Comparison of ENCODE assay signal across 21 mouse cellular contexts in genomic region chr11:86759886-86760285, GRCm38 (mm10). TPM values are rescaled to one million over a fixed set of nuclear protein-coding genes. Genes with fewer than 3 reads are reported as not detected.
DNase-seq lines count a peak whose midpoint lies in the region; ATAC-seq and TF ChIP-seq lines count a peak whose summit lies in the region.
"Had no signal": no experiment of that assay in that cellular context is flagged by ENCODE, and none has a peak within 500 bp of the region (broad histone marks: within the 10 kb centered on the region; RNA-seq: fewer than 3 reads in every experiment).

No protein-coding gene starts in this region.

- 63% methylated on average over 2 of the region's 2 CpGs for WGBS in liver, embryonic 15.5 days (ENCODE audit: insufficient replicate concordance)

- H3K9ac ChIP-seq in liver, embryonic 15.5 days = no peak overlapping the region
- H3K9ac ChIP-seq: embryonic facial prominence, embryonic 12.5 days; forebrain, embryonic 12.5 days; heart, embryonic 12.5 days; hindbrain, embryonic 13.5 days; intestine, embryonic 15.5 days had no signal

- H3K9me3 ChIP-seq in liver, embryonic 15.5 days (replicated peaks) = no peaks in the 10 kb centered on the region
- H3K9me3 ChIP-seq: embryonic facial prominence, embryonic 12.5 days; forebrain, embryonic 12.5 days; heart, embryonic 12.5 days; hindbrain, embryonic 13.5 days; intestine, embryonic 15.5 days had no signal

- H3K4me1 ChIP-seq in liver, embryonic 15.5 days (replicated peaks) = peaks cover 45% of the 10 kb centered on the region

- intact Hi-C loops in left cerebral cortex, adult 2 months (cut with DNase I) = loop anchor here (1.0 to 5.0 kb wide), 2 partner anchors 182 to 236 kb away; no protein-coding TSS in a partner anchor
- intact Hi-C loops in left cerebral cortex, postnatal 14 days (cut with DNase I) = no loop called here

- H3K4me2 ChIP-seq in liver, embryonic 15.5 days = peak overlapping the region; percentile 83; the same call in 1 of the 2 replicates
- H3K4me2 ChIP-seq: embryonic facial prominence, embryonic 12.5 days; forebrain, embryonic 12.5 days; heart, embryonic 12.5 days; hindbrain, embryonic 13.5 days; intestine, embryonic 15.5 days had no signal

- no peak for TF ChIP-seq CTCF in left cerebral cortex, adult 2 months (IDR thresholded peaks at IDR 0.05)

- no peaks in the 10 kb centered on the region for H3K27me3 ChIP-seq in liver, embryonic 15.5 days
- H3K27me3 ChIP-seq: embryonic facial prominence, embryonic 12.5 days; forebrain, embryonic 12.5 days; heart, embryonic 12.5 days; hindbrain, embryonic 13.5 days; intestine, embryonic 15.5 days had no signal

- no peak for DNase-seq in left cerebral cortex, adult 2 months (ENCODE audit: extremely low spot score in 1 of 2, low spot score in 2 of 2)
- no peak for DNase-seq in left cerebral cortex, postnatal 14 days (ENCODE audit: low spot score in 2 of 2)
- peak; percentile 55 for DNase-seq in 416B (ENCODE audit: low read depth)
- DNase-seq in Muller cell, postnatal 12 days (ENCODE audit: inconsistent ontology term) = peak; percentile 31
- DNase-seq in ovary, adult 18-20 months (ENCODE audit: low spot score) = no peak
- DNase-seq in spleen, postnatal 14 days (ENCODE audit: low spot score in 2 of 2) = no peak
- DNase-seq in cerebellum, adult 9-10 months = no peak
- DNase-seq: adrenal gland, adult 8-10 months; adrenal gland, postnatal 36 days; B cell, adult 2 months; cerebellum, adult 2 months; cerebellum, postnatal 14 days; gastrocnemius, postnatal 14 days had no signal

- ATAC-seq in liver, embryonic 15.5 days (ENCODE audit: insufficient read depth) = no peak
- ATAC-seq: CD4-positive, CD25-positive, alpha-beta regulatory T cell, adult 4 months; forebrain, embryonic 16.5 days; intestine, embryonic 15.5 days had no signal

- H3K36me3 ChIP-seq in liver, embryonic 15.5 days (replicated peaks) = no peaks in the 10 kb centered on the region
- H3K36me3 ChIP-seq: embryonic facial prominence, embryonic 12.5 days; forebrain, embryonic 12.5 days; heart, embryonic 12.5 days; hindbrain, embryonic 13.5 days; intestine, embryonic 15.5 days had no signal

- H3K4me3 ChIP-seq in left cerebral cortex, adult 2 months = no peak overlapping the region
- H3K4me3 ChIP-seq in liver, embryonic 15.5 days (replicated peaks) = no peak overlapping the region
- H3K4me3 ChIP-seq: embryonic facial prominence, embryonic 12.5 days; forebrain, embryonic 12.5 days; heart, embryonic 12.5 days; hindbrain, embryonic 13.5 days; intestine, embryonic 15.5 days had no signal

- peak overlapping the region; percentile 98; the same call in 1 of the 2 replicates for H3K27ac ChIP-seq in left cerebral cortex, adult 2 months
- peak overlapping the region; percentile 100 for H3K27ac ChIP-seq in liver, embryonic 15.5 days (replicated peaks)
- H3K27ac ChIP-seq: embryonic facial prominence, embryonic 12.5 days; forebrain, embryonic 12.5 days; hindbrain, embryonic 13.5 days; intestine, embryonic 15.5 days had no signal

RNA-seq across cellular contexts. Expression of gene Cltc, which starts 2.5 kb away (rescaled TPM):
- total RNA-seq in left cerebral cortex, adult 2 months (2021) = 100 to 1,000 TPM; 508 to 527 TPM
- 100 to 1,000 TPM; 537 to 538 TPM for total RNA-seq in left cerebral cortex, postnatal 14 days (2021)
- polyA plus RNA-seq in liver, embryonic 15.5 days (2015; fragmentation: Nextera tagmentation; extraction: Ambion mirVana) = 79.4 and 91.3 TPM in 2 replicates

RNA-seq across cellular contexts. Expression of gene Dhx40, which starts 47.7 kb away (rescaled TPM):
- total RNA-seq in left cerebral cortex, adult 2 months (2021) = 10 to 100 TPM; 17.3 to 19.3 TPM
- total RNA-seq in left cerebral cortex, postnatal 14 days (2021) = 10 to 100 TPM; 15.7 to 19.5 TPM
- polyA plus RNA-seq in liver, embryonic 15.5 days (2015; fragmentation: Nextera tagmentation; extraction: Ambion mirVana) = 8.8 and 9.3 TPM in 2 replicates

Comparison
In these comparisons a context has a peak if more than half of its experiments do, and no peak if none do; other contexts are left out.
1. DNase-seq: peak in 416B (single experiment) and Muller cell, postnatal 12 days (single experiment); none in left cerebral cortex, adult 2 months (0 of 2), left cerebral cortex, postnatal 14 days (0 of 2), ovary, adult 18-20 months (single experiment), spleen, postnatal 14 days (0 of 2) and cerebellum, adult 9-10 months (single experiment).